Mouse (Mus musculus) MEL (cell line): Measurements from ENCODE around the gene Fchsd2. TPM values are rescaled to one million over a fixed set of nuclear protein-coding genes. Genes with fewer than 3 reads are reported as not detected.

Experiments used
- DNase-seq: peaks from one replicate; pipeline ENCODE4 v3.0.0; 2011; ENCODE audit warnings: low read depth, low spot score
- H3K27ac ChIP-seq: 2 replicates; pipeline ENCODE4 v1.5.1; 2012; ENCODE audit warnings: low read depth, mild to moderate bottlenecking, control low read depth, low read length, moderate library complexity; ENCODE audit not compliant: control insufficient read depth
- H3K27me3 ChIP-seq, 2 experiments: fragments of 150-350 bp in 1 of 2; sonication (generic) in 1 of 2; 2 replicates each; pipeline ENCODE4 v1.6.1; 2012; ENCODE audit warnings: low read length in 2 of 2, mild to moderate bottlenecking in 2 of 2, improper control_type of control experiment in 1 of 2, moderate library complexity in 1 of 2; ENCODE audit not compliant: insufficient read depth in 2 of 2, control insufficient read depth in 1 of 2
- H3K36me3 ChIP-seq, 2 experiments: 2 replicates each; pipeline ENCODE4 v1.6.1; 2012 to 2014; ENCODE audit warnings: low read length in 2 of 2, improper control_type of control experiment in 1 of 2, inconsistent platforms in 1 of 2, mild to moderate bottlenecking in 1 of 2; ENCODE audit not compliant: insufficient read depth in 2 of 2, control insufficient read depth in 1 of 2
- H3K4me1 ChIP-seq, 2 experiments: fragments of 150-350 bp in 1 of 2; sonication (generic) in 1 of 2; 2 replicates each; pipeline ENCODE4 v1.6.1; 2012; ENCODE audit warnings: low read length in 2 of 2, improper control_type of control experiment in 1 of 2, mild to moderate bottlenecking in 1 of 2; ENCODE audit not compliant: insufficient read depth in 2 of 2, control insufficient read depth in 1 of 2
- H3K4me3 ChIP-seq, 2 experiments: fragments of 150-350 bp in 1 of 2; sonication (generic) in 1 of 2; 2 replicates each; pipeline ENCODE4 v1.5.1; 2012; ENCODE audit warnings: low read depth in 2 of 2, low read length in 2 of 2, mild to moderate bottlenecking in 2 of 2, moderate library complexity in 2 of 2, control low read depth in 1 of 2, improper control_type of control experiment in 1 of 2; ENCODE audit not compliant: control insufficient read depth in 1 of 2, insufficient read depth in 1 of 2
- H3K79me2 ChIP-seq: 2 replicates; pipeline ENCODE4 v1.6.1; 2012; ENCODE audit warnings: mild to moderate bottlenecking, low read length, moderate library complexity; ENCODE audit not compliant: control insufficient read depth, poor library complexity, insufficient read depth
- H3K9ac ChIP-seq: 2 replicates; pipeline ENCODE4 v1.6.1; 2012; ENCODE audit warnings: low read depth, mild to moderate bottlenecking, control low read depth, low read length, moderate library complexity; ENCODE audit not compliant: control insufficient read depth, poor library complexity, severe bottlenecking
- H3K9me3 ChIP-seq: fragments of 150-350 bp; sonication (generic); replicated peaks from 2 replicates; pipeline ENCODE4 v1.6.1; 2012; ENCODE audit warnings: mild to moderate bottlenecking, low read length, improper control_type of control experiment, moderate library complexity; ENCODE audit not compliant: insufficient read depth
- CHD2 ChIP-seq: IDR thresholded peaks from 2 replicates; pipeline ENCODE4 v1.6.1; 2011; ENCODE audit warnings: low read length, improper control_type of control experiment
- ETS1 ChIP-seq: IDR thresholded peaks from 2 replicates; pipeline ENCODE4 v1.6.1; 2012; ENCODE audit warnings: low read depth, mild to moderate bottlenecking, inconsistent platforms, low read length, improper control_type of control experiment, moderate library complexity
- HCFC1 ChIP-seq: IDR thresholded peaks from 2 replicates; pipeline ENCODE4 v1.6.1; 2012; ENCODE audit warnings: low read depth, mild to moderate bottlenecking, inconsistent platforms, low read length, improper control_type of control experiment, moderate library complexity
- JUND ChIP-seq: IDR thresholded peaks from 2 replicates; pipeline ENCODE4 v1.6.1; 2011; ENCODE audit warnings: low read depth, mild to moderate bottlenecking, improper control_type of control experiment, low read length
- MYB ChIP-seq: IDR thresholded peaks from 2 replicates; pipeline ENCODE4 v1.6.1; 2011; ENCODE audit warnings: mild to moderate bottlenecking, low read depth, low read length, improper control_type of control experiment
- NRF1 ChIP-seq: IDR thresholded peaks from 2 replicates; pipeline ENCODE4 v1.6.1; 2014; ENCODE audit warnings: low read depth, mild to moderate bottlenecking, inconsistent platforms, low read length, improper control_type of control experiment, moderate library complexity; ENCODE audit not compliant: poor library complexity, insufficient read depth, severe bottlenecking
- POLR2AphosphoS2 ChIP-seq: IDR thresholded peaks from 2 replicates; pipeline ENCODE4 v1.6.1; 2011; ENCODE audit warnings: low read length, improper control_type of control experiment
- POLR2AphosphoS5 ChIP-seq: IDR thresholded peaks from 2 replicates; pipeline ENCODE4 v1.6.1; 2012; ENCODE audit warnings: low read depth, borderline replicate concordance, mild to moderate bottlenecking, inconsistent platforms, low read length, moderate library complexity, mixed read lengths
- UBTF ChIP-seq: IDR thresholded peaks from 2 replicates; pipeline ENCODE4 v1.6.1; 2012; ENCODE audit warnings: low read depth, mild to moderate bottlenecking, inconsistent platforms, low read length, improper control_type of control experiment, moderate library complexity, borderline replicate concordance; ENCODE audit not compliant: insufficient read depth
- USF1 ChIP-seq: IDR thresholded peaks from 2 replicates; pipeline ENCODE4 v1.6.1; 2014; ENCODE audit warnings: low read depth, mild to moderate bottlenecking, inconsistent platforms, low read length, improper control_type of control experiment, moderate library complexity
- USF2 ChIP-seq, 2 experiments: IDR thresholded peaks; 2 replicates each; pipeline ENCODE4 v1.6.1; 2011 to 2012; ENCODE audit warnings: improper control_type of control experiment in 2 of 2, low read length in 2 of 2, borderline replicate concordance in 1 of 2, inconsistent platforms in 1 of 2, low read depth in 1 of 2, mild to moderate bottlenecking in 1 of 2; ENCODE audit not compliant: insufficient read depth in 1 of 2
- ZKSCAN1 ChIP-seq: IDR thresholded peaks from 2 replicates; pipeline ENCODE4 v1.6.1; 2012; ENCODE audit warnings: low read depth, mild to moderate bottlenecking, inconsistent platforms, low read length, improper control_type of control experiment, moderate library complexity
- ZNF384 ChIP-seq: IDR thresholded peaks from 2 replicates; pipeline ENCODE4 v1.6.1; 2012; ENCODE audit warnings: low read depth, mild to moderate bottlenecking, inconsistent platforms, low read length, improper control_type of control experiment
- polyA plus RNA-seq, 2 experiments: library from polyadenylated mRNA; stranded (reverse) in 1 of 2; unstranded in 1 of 2; fragments of >175 nt in 1 of 2; fragments of >200 nt in 1 of 2; gene quantifications; 2 replicates each; pipeline versions ENCODE4 v1.2.1 to v1.2.4; 2012; ENCODE audit warnings: low replicate concordance in 2 of 2, low read depth in 1 of 2; ENCODE audit not compliant: insufficient read length in 2 of 2, insufficient read depth in 1 of 2, missing spikeins in 1 of 2
- total RNA-seq: library from RNA; depleted of rRNA; stranded (reverse); fragments of 300-350 nt; gene quantifications from 2 replicates; pipeline ENCODE4 v1.2.3, GENCODE M21; 2012

Gene Fchsd2
- total and polyA plus RNA-seq, 3 experiments = 3.9 to 6.3 TPM; not detected in 1

DNA sequence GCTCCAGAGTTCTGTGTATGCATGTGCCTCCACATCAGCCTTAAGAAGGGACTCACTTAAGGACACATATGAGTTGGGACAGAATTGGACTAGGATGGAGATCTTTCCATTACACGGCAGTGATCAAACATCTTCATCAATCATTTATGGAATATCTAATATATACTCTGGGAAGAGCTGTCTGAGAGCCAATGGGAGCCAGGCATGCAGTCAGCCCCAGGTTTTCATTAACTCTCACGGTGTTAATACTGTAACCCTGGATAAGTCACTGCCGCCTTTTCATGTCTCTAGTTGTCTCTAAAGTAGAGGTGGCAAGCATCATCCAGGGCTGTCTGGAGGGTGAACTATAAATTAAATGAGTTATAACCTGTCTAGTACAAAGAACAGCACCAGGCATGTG lies 220.4 kb downstream of the Fchsd2 start:
- no peaks in the 10 kb centered on the region for H3K9me3 ChIP-seq
- no peak for TF ChIP-seq POLR2AphosphoS2
- no peak for TF ChIP-seq UBTF
- TF ChIP-seq CHD2 = no peak
- TF ChIP-seq ETS1 = no peak
- TF ChIP-seq, all 39 proteins: peak for 0
- no peak overlapping the region for H3K4me3 ChIP-seq
- peaks cover 0 to 13% of the 10 kb centered on the region in 2 experiments; a peak in 2 of 4 replicates for H3K36me3 ChIP-seq
- no peak overlapping the region for H3K27ac ChIP-seq
- no peaks in the 10 kb centered on the region for H3K79me2 ChIP-seq
- H3K27me3 ChIP-seq = no peaks in the 10 kb centered on the region
- H3K4me1 ChIP-seq = peaks cover 11 to 23% of the 10 kb centered on the region in 2 experiments
- no peak overlapping the region for H3K9ac ChIP-seq
- no peak for DNase-seq

DNA sequence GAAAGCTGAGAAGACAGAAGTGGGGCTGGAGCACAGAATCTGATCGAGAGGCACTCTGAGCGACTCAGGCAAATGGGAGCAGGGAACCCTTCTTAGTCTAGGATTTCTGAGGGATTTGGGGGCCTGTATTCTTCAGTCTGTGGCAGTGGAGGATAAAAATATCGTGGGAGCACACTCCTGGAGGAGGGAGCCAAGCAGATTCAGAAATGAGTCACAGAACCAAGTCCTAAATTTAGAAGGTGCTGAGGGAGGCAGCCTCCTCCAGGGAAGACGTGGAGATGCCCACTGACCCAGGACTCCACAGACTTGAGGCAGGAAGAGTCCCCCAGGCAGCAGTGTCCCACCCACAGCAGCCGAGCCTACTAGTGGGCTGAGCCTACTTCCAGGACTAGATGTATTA lies 221.7 kb downstream of the Fchsd2 start:
- Histone ChIP-seq H3K9ac (no peak overlapping the region), H3K27ac (no peak overlapping the region), H3K9me3 (no peaks in the 10 kb centered on the region), H3K36me3 (peaks cover 0 to 13% of the 10 kb centered on the region in 2 experiments; a peak in 2 of 4 replicates), H3K27me3 (no peaks in the 10 kb centered on the region), H3K4me3 (no peak overlapping the region), H3K4me1 (peaks cover 11 to 31% of the 10 kb centered on the region in 2 experiments), H3K79me2 (no peaks in the 10 kb centered on the region)
- DNase-seq = no peak
- TF ChIP-seq USF2 (IDR thresholded peaks at IDR 0.05; ENCODE audit: borderline replicate concordance in 1 of 2, insufficient read depth in 1 of 2, low read depth in 1 of 2, low read length in 2 of 2) (no peak), MYB (no peak)

DNA sequence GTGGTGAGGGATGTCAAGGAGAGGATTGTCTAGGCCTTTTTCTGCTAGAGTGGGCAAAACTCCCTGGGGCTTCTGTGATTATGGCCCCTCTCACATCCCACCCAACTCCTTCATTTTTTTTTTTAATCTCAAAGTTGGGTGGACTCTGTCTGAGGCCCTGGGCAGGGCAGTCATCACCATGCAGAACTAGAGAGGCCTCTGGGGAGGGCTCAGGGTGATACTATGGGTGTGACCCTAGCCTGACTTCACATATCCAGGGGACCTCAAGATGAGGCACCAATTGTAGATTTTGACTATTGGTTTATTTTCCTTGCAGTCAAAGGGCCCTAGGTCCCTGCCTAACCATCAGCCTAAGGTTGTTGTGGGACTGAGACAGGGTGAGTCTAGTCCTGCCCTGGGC lies 223.0 kb downstream of the Fchsd2 start:
- H3K9ac ChIP-seq = no peak overlapping the region
- no peaks in the 10 kb centered on the region for H3K79me2 ChIP-seq
- H3K27me3 ChIP-seq = no peaks in the 10 kb centered on the region
- DNase-seq = no peak
- H3K36me3 ChIP-seq = peaks cover 0 to 13% of the 10 kb centered on the region in 2 experiments; a peak in 2 of 4 replicates
- H3K9me3 ChIP-seq = no peaks in the 10 kb centered on the region
- TF ChIP-seq ZKSCAN1 (no peak), HCFC1 (no peak), ZNF384 (no peak), NRF1 (no peak), POLR2AphosphoS5 (no peak), USF1 (no peak), JUND (no peak)
- no peak overlapping the region for H3K27ac ChIP-seq
- peaks cover 11 to 31% of the 10 kb centered on the region in 2 experiments for H3K4me1 ChIP-seq
- H3K4me3 ChIP-seq = no peak overlapping the region
